Mouse (Mus musculus): Measurements from ENCODE around the gene Gm14862.

Gene Gm14862

DNA sequence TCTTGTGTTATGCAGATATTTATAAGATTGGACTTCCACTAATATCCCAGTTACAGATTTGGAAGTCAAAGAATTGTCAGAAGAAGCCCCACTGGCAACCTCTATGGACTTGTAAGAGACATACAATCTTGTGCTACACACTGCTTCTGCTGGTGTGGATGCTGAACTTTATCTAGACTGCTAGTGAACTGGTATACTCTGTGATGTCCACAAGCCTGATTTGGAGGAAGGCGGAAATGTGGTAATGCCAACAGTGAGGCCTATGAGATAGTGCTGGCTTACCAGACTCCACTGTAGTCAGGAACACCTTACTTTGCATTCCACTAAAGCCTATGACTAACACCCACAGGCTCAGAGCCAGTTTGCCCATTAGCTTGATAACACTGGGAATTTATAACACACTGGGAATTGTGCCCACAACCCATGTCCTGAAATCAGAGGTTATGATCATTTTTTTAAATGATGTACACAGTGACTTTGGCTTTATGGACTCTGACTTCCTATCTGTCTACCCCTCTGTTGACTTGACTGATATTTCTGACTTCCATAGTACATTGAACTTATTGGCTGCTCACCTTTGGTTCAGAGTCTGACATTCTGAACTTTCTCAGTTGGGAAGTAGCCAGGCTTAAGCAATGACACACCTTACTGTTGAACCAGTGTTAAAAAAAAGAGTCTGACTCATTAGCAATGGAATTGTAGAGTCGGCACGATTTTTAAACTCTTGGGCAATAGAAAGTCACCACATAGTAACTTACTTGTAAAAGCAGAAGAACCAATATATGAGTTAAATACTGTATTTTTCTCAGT lies 34.1 kb downstream of the Gm14862 start:
- no peak for DNase-seq (ENCODE audit: low spot score)

DNA sequence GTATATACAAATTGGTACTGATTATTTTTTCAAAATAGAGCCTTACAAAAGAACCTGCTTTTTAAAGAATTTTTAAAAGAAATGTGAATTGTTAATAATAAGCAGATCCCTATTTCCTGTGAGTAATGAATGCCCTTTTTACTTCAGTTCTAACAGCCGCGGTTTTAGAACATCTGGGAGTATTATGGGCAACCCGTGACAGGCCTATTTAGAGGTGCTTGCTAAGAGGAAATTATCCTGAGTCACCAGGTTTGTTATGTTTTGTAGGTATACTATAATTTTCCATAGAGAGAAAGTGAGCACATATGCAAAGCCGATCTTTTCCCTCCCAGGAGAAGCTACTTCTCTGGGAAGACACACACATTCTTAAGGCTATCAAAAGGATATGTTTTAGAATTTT lies 35.0 kb downstream of the Gm14862 start:
- no peak for DNase-seq (ENCODE audit: low spot score)

DNA sequence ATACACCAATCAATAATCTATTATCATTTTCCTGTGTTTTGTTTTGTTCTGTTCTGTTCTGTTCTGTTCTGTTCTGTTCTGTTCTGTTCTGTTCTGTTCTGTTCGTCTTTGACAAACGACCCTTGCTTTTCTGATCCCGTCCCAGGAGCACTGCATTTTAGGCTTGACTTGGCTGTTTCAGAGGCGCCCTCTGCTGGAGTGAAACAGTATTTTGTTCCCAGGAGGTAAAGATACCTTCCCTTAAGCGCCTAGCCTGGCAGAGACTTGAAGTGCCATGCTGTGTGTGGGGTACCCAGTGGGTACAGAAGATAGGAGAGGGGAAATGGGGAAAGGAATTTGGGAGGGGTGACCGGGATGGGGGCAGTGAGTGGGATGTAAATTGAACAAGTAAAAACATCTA lies 35.5 kb downstream of the Gm14862 start:
- no peak for DNase-seq (ENCODE audit: low spot score)

DNA sequence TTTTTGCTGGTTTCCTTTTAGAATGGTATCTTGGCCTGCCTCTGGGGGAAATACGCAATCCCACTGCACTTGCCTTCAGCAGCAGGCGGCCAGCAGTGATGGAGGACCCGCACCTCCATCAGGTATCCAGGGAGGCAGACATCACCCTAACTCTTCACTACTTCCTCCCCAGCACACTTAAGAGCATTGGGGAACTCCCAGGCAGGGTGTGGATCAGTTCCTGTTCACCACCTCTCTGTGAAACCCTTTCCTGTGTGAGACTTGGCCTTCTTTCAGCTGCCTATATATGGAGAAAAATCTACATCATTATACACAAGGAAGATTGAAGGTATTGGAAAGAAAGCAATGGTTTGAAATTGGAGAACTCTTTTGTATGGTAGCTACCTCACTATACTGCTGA lies 37.1 kb downstream of the Gm14862 start:
- DNase-seq (ENCODE audit: low spot score), result no peak

DNA sequence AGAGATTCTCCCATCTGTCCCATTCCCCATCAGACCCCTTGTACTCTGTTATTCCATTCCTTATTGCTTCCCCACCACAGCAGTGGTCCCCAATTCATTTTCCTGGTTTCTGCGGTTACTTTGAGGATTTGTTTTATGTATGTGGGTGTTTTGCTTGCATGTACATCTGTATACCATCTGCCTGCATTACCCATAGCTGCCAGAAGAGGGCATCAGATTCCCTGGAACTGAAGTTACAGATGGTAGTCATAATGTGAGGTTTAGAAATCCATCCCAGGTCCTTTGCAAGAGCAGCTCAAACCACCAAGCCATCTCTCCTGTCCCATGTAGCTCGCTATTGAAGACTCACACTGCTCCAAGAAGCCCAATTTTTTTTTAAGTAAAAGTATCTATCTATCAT lies 40.5 kb downstream of the Gm14862 start:
- DNase-seq (ENCODE audit: low spot score), result no peak

DNA sequence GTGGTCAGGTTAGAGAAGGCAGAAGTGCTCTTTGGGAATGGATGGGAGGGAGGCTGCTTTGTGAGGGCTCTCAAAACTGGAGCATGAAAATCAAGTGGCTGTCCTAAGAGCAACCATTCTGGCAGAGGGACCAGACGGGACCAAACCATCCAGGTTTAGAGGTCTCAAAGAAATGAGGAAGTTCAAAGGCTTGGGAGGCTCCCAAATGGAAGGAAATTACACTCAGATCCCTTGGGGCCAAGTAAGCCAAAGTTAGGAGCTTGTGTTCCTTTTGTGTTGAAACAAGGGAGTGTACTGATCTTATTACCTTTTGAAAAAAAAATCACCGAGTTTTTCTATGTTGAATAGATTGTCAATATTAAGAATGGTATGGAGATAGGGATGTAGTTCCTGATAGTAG lies 51.6 kb downstream of the Gm14862 start:
- DNase-seq (ENCODE audit: low spot score), result no peak

DNA sequence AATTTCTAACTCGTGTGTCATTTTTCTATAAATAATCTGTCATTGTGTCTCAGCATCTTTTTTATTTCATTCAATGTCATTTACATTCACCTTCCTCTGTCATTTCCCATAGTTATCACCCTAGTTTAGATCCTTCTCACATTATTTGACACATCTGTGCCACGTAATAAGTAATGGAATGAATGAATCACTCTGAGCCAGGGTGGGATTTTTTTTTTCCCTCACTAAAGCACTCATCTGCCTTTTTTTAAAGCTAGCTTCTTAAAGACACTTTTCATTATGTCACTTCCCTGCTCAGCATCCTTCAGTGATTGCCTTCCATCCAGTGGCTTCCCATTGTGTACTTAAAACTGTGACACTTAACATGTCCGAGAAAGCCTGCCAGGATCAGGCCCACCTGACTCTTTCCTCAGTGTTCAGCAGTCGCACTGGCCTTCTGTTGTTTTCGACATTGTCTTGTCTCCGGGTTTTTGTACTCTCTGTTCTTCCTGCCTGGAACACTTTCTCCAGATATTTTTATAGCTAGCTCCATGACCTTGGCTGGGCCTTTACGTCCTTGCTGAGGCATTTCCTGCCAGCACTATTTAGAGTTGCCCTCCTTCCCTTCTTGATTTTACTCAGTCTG lies 53.8 kb downstream of the Gm14862 start:
- DNase-seq (ENCODE audit: low spot score), result peak; percentile 8

DNA sequence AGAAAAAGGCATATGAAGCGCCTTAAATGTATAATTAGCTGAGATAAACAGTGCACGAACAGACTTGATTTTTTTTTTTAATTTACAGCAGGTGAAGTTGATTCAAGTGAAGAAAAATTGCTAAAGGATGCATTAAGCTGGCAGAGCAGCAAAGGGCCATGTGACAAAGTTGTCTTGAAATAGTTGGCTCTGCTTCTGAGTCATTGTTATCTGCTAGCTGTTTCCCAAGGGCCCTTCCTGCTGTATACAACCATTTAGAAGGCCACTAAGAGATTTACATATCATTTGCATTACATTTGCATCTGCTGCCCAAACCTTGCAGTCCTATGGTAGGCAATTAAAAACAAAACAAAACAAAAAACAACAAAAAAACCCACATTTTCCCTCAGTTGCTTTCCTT lies 54.7 kb downstream of the Gm14862 start:
- DNase-seq (ENCODE audit: low spot score), result no peak
